Mouse (Mus musculus): ENCODE measurements around the gene Prkar2a. TPM values are rescaled to one million over a fixed set of nuclear protein-coding genes. Genes with fewer than 3 reads are reported as not detected.

Prkar2a gene
- polyA plus RNA-seq, 1 experiment from 2014 or later, result 28.8 TPM

DNA sequence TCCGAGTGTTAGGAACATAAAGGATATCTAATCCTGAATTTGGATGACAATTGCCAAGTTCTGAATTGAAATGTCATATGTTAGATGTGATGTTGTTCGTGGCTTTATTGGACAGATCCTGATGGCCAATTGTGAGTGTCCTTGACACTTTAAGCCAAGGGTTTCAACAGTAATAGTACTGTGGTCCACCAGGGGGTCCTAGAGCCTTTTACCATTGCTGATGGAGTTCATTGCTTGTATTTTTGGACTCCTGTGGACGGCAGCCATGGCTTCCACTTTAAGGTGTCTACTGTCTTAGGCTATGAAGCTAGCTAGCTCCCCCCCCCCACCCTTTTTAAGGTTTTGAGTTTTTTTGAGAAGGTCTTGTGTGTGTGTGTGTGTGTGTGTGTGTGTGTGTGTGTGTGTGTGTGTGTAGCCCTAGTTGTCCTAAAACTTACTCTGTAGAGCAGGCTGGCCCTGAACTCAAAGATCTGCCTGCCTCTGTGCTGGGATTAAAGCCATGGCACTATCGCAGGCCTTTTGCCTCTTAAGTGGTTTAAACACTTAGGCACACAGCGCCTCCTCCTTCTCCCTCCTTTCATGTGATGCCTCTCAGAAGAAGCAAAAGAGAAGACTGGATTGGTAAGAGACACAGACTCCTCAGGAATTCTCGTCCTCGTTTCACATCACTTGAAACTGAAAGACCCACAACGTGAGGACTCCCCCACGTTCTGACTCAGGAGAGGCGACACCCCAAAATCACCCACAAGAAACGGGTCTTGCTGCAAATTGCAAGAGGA, 63.2 kb downstream of the Prkar2a start:
- no peak for ATAC-seq (ENCODE audit: low FRiP score, low TSS enrichment)
- H3K4me2 ChIP-seq (replicated peaks; ENCODE audit: low read depth, low read length), result no peak overlapping the region
- no peak overlapping the region for H3K4me3 ChIP-seq (ENCODE audit: low read length)
- H3K4me1 ChIP-seq (ENCODE audit: control insufficient read depth, insufficient read depth, low read length), result no peaks in the 10 kb centered on the region
- no peak overlapping the region for H3K27ac ChIP-seq (ENCODE audit: low read depth, low read length)
- no peak overlapping the region for H3K9ac ChIP-seq (ENCODE audit: low read depth, low read length)
- peaks cover 4% of the 10 kb centered on the region for H3K36me3 ChIP-seq (ENCODE audit: control insufficient read depth, insufficient read depth, low read length)
- no peaks in the 10 kb centered on the region for H3K27me3 ChIP-seq (ENCODE audit: control insufficient read depth, insufficient read depth, low read length)
- 89% methylated on average over 11 of the region's 11 CpGs for WGBS
- H3K9me3 ChIP-seq (ENCODE audit: control insufficient read depth, low read length), result no peaks in the 10 kb centered on the region

DNA sequence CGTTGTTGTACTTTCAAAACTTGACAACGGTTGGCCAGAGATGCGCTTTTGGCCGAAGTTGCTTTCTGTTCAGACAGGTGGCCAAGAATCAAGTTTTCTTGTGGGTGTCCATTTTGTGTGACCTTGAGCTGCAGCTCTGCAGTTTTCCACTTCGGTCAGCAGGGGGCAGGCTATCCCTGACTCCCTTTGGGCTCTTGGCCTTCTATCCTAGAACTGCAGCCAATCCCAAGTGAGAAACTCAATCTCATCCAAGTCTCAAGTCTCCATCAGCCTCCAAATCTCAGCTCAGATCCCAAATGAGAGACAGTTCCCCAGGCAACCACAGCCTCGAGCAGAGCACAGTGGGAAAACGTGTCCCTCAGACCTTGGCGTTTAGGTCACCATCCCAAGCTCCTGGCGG, 64.2 kb downstream of the Prkar2a start:
- 70% methylated on average over 9 of the region's 9 CpGs for WGBS
- Histone ChIP-seq H3K9me3 (ENCODE audit: control insufficient read depth, low read length) (no peaks in the 10 kb centered on the region), H3K4me2 (replicated peaks; ENCODE audit: low read depth, low read length) (no peak overlapping the region), H3K27ac (ENCODE audit: low read depth, low read length) (no peak overlapping the region), H3K4me1 (ENCODE audit: control insufficient read depth, insufficient read depth, low read length) (no peaks in the 10 kb centered on the region), H3K36me3 (ENCODE audit: control insufficient read depth, insufficient read depth, low read length) (0 out of 2 replicates have a peak, but pooled peaks cover 3% of the 10 kb centered on the region), H3K9ac (ENCODE audit: low read depth, low read length) (no peak overlapping the region), H3K4me3 (ENCODE audit: low read length) (no peak overlapping the region), H3K27me3 (ENCODE audit: control insufficient read depth, insufficient read depth, low read length) (no peaks in the 10 kb centered on the region)
- ATAC-seq (ENCODE audit: low FRiP score, low TSS enrichment), result no peak

DNA sequence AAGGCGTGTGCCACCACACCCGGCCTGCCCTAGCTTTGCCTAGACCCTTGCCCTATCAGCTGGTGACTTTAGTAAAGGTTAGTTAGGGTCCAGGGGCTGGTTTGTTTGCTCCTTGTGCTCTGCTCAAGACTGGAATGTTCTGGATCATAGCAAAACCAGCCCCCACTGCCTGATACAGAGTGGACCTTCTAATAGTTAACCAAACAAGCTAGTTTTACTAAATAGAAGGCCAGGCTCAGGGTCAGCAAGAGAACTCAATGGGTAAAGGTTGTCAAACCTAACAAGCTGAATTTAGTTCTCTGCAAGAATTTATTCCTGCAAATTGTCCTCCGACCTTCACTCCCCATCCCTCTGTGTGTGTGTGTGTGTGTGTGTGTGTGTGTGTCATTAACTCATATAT, 64.9 kb downstream of the Prkar2a start:
- Histone ChIP-seq H3K9me3 (ENCODE audit: control insufficient read depth, low read length) (no peaks in the 10 kb centered on the region), H3K9ac (ENCODE audit: low read depth, low read length) (no peak overlapping the region), H3K4me1 (ENCODE audit: control insufficient read depth, insufficient read depth, low read length) (no peaks in the 10 kb centered on the region), H3K4me3 (ENCODE audit: low read length) (no peak overlapping the region), H3K27ac (ENCODE audit: low read depth, low read length) (no peak overlapping the region), H3K27me3 (ENCODE audit: control insufficient read depth, insufficient read depth, low read length) (no peaks in the 10 kb centered on the region), H3K4me2 (replicated peaks; ENCODE audit: low read depth, low read length) (no peak overlapping the region), H3K36me3 (ENCODE audit: control insufficient read depth, insufficient read depth, low read length) (no peaks in the 10 kb centered on the region)
- ATAC-seq (ENCODE audit: low FRiP score, low TSS enrichment), result no peak
- WGBS, result 73% methylated on average over 3 of the region's 3 CpGs

DNA sequence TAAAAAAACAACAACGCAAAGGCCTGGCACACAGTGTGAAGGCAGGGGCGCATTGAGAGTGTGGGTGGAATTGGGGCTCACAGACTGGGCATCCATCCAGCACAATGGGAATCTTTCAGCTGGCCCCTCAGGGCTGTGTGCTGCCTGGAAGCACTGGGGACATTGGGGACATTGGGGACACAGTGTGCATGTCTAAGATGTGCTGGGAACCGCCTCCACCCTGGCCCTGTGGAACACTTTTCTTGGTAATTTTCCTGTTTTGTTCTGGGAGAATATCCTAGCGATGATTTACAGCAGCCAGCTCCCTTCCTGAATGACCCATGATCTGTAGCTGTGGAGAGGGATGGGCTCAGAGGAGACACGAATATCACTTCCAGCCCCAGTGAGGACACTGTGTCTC, 65.3 kb downstream of the Prkar2a start:
- H3K27me3 ChIP-seq (ENCODE audit: control insufficient read depth, insufficient read depth, low read length), result no peaks in the 10 kb centered on the region
- no peaks in the 10 kb centered on the region for H3K9me3 ChIP-seq (ENCODE audit: control insufficient read depth, low read length)
- 84% methylated on average over 5 of the region's 5 CpGs for WGBS
- H3K4me2 ChIP-seq (replicated peaks; ENCODE audit: low read depth, low read length), result no peak overlapping the region
- H3K36me3 ChIP-seq (ENCODE audit: control insufficient read depth, insufficient read depth, low read length), result no peaks in the 10 kb centered on the region
- no peak for ATAC-seq (ENCODE audit: low FRiP score, low TSS enrichment)
- H3K9ac ChIP-seq (ENCODE audit: low read depth, low read length), result no peak overlapping the region
- no peak overlapping the region for H3K27ac ChIP-seq (ENCODE audit: low read depth, low read length)
- H3K4me1 ChIP-seq (ENCODE audit: control insufficient read depth, insufficient read depth, low read length), result no peaks in the 10 kb centered on the region
- no peak overlapping the region for H3K4me3 ChIP-seq (ENCODE audit: low read length)

DNA sequence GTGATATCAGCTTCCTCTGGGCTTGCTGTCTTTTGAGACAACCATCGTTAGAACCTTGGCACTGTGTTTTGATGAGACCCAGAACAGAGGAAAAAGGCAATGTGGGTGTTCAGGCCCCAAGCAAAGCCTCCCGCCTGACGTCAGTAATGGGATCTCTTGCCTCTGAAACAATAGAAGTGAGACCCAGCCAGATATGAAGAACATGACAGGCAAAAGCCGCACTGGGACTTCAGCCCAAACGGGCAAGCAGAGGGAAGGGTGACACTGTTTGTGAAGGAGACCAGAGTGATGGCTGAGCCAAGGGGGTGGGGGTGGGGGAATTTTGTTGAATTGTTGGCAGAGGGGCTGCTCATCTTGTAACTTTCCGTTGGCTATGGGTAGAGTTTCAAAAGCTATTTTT, 68.3 kb downstream of the Prkar2a start:
- Histone ChIP-seq H3K9me3 (ENCODE audit: control insufficient read depth, low read length) (no peaks in the 10 kb centered on the region), H3K9ac (ENCODE audit: low read depth, low read length) (no peak overlapping the region), H3K4me3 (ENCODE audit: low read length) (no peak overlapping the region), H3K27ac (ENCODE audit: low read depth, low read length) (no peak overlapping the region), H3K36me3 (ENCODE audit: control insufficient read depth, insufficient read depth, low read length) (no peaks in the 10 kb centered on the region), H3K27me3 (ENCODE audit: control insufficient read depth, insufficient read depth, low read length) (no peaks in the 10 kb centered on the region), H3K4me1 (ENCODE audit: control insufficient read depth, insufficient read depth, low read length) (no peaks in the 10 kb centered on the region), H3K4me2 (replicated peaks; ENCODE audit: low read depth, low read length) (no peak overlapping the region)
- WGBS, result 54% methylated on average over 6 of the region's 6 CpGs
- no peak for ATAC-seq (ENCODE audit: low FRiP score, low TSS enrichment)

DNA sequence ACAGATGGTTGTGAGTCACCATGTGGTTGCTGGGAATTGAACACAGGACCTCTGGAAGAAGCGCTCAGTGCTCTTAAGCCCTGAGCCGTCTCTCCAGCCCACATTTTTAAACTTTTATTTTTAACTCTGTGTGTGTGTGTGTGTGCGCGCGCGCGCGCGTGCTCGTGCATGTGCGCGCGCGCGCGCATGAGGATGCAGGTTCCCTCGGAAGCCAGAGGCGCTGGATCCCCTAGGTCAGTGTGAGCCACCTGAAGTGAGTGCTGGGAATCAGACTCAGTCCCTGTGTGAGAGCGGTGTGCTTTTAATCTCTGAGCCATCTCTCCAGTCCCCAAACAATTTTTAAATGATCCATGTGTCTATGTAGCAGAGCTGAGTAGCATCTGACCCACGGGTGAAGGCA, 70.0 kb downstream of the Prkar2a start:
- ATAC-seq (ENCODE audit: low FRiP score, low TSS enrichment), result no peak
- Histone ChIP-seq H3K9me3 (ENCODE audit: control insufficient read depth, low read length) (no peaks in the 10 kb centered on the region), H3K4me1 (ENCODE audit: control insufficient read depth, insufficient read depth, low read length) (no peaks in the 10 kb centered on the region), H3K4me2 (replicated peaks; ENCODE audit: low read depth, low read length) (no peak overlapping the region), H3K27ac (ENCODE audit: low read depth, low read length) (no peak overlapping the region), H3K9ac (ENCODE audit: low read depth, low read length) (no peak overlapping the region), H3K4me3 (ENCODE audit: low read length) (no peak overlapping the region), H3K36me3 (ENCODE audit: control insufficient read depth, insufficient read depth, low read length) (no peaks in the 10 kb centered on the region), H3K27me3 (ENCODE audit: control insufficient read depth, insufficient read depth, low read length) (no peaks in the 10 kb centered on the region)
- WGBS, result 96% methylated on average over 20 of the region's 20 CpGs

DNA sequence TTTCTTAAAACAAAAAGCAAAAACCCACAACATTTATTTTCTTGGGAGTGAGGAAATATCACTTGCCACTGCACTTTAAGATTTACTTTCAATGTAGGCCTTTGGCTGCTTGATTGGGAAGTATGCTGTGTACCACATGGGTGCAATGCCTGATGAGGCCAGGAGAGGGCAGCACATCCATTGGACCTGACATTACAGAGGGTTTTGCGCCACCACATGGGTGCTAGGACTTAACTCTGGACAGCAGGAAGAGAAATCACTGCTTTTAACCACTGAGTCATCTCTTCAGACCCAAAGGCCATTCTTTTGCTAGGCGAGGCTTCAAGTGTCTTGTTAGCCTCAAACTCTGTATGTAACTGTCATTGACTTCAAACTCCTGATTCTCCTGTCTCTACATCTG, 70.7 kb downstream of the Prkar2a start:
- Histone ChIP-seq H3K36me3 (ENCODE audit: control insufficient read depth, insufficient read depth, low read length) (no peaks in the 10 kb centered on the region), H3K4me1 (ENCODE audit: control insufficient read depth, insufficient read depth, low read length) (no peaks in the 10 kb centered on the region), H3K27ac (ENCODE audit: low read depth, low read length) (no peak overlapping the region), H3K4me3 (ENCODE audit: low read length) (no peak overlapping the region), H3K27me3 (ENCODE audit: control insufficient read depth, insufficient read depth, low read length) (no peaks in the 10 kb centered on the region), H3K9ac (ENCODE audit: low read depth, low read length) (no peak overlapping the region), H3K4me2 (replicated peaks; ENCODE audit: low read depth, low read length) (no peak overlapping the region), H3K9me3 (ENCODE audit: control insufficient read depth, low read length) (no peaks in the 10 kb centered on the region)
- no peak for ATAC-seq (ENCODE audit: low FRiP score, low TSS enrichment)
- 59% methylated on average over 2 of the region's 2 CpGs for WGBS

DNA sequence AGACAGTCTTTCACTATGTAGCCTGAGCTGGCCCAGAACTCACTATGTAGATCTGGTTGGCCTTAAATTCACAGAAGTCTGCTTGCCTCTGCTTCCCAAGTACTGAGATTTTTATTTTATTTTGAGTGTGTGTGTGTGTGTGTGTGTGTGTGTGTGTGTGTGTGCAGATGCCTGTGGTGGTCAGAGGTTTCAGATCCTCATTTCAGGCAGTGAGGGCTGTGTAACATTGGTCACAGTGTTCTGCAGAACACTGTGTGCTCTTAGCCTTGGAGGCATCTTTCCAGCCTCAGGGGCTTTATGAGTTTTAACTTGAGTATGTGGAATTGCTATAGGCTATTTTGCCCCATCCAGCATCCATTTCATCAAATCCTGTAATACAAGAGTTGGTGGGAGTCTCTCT, 72.4 kb downstream of the Prkar2a start:
- Histone ChIP-seq H3K36me3 (ENCODE audit: control insufficient read depth, insufficient read depth, low read length) (no peaks in the 10 kb centered on the region), H3K4me2 (replicated peaks; ENCODE audit: low read depth, low read length) (no peak overlapping the region), H3K9ac (ENCODE audit: low read depth, low read length) (no peak overlapping the region), H3K4me1 (ENCODE audit: control insufficient read depth, insufficient read depth, low read length) (no peaks in the 10 kb centered on the region), H3K27me3 (ENCODE audit: control insufficient read depth, insufficient read depth, low read length) (no peaks in the 10 kb centered on the region), H3K4me3 (ENCODE audit: low read length) (no peak overlapping the region), H3K27ac (ENCODE audit: low read depth, low read length) (no peak overlapping the region), H3K9me3 (ENCODE audit: control insufficient read depth, low read length) (no peaks in the 10 kb centered on the region)
- ATAC-seq (ENCODE audit: low FRiP score, low TSS enrichment), result no peak

DNA sequence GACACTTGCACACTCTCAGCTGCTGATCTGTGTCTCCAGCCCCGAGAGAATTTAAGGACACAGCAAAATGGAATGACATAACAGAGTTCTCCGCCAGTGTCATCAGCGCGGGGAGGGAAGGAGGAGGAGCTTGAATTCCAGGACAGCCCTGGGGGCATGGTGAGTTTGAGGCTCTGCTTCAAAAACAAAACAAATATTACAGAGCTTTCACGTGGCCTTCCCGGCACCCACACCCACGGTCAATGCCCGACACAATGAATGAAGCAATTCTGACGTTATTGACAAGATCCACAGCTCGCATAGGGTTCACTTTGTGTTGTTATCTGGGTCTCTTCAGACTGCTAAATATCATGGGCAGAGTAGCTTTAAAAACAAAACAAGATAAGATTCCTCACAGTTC, 75.9 kb downstream of the Prkar2a start:
- Histone ChIP-seq H3K36me3 (ENCODE audit: control insufficient read depth, insufficient read depth, low read length) (no peaks in the 10 kb centered on the region), H3K9me3 (ENCODE audit: control insufficient read depth, low read length) (no peaks in the 10 kb centered on the region), H3K27ac (ENCODE audit: low read depth, low read length) (no peak overlapping the region), H3K4me2 (replicated peaks; ENCODE audit: low read depth, low read length) (no peak overlapping the region), H3K4me3 (ENCODE audit: low read length) (no peak overlapping the region), H3K4me1 (ENCODE audit: control insufficient read depth, insufficient read depth, low read length) (no peaks in the 10 kb centered on the region), H3K9ac (ENCODE audit: low read depth, low read length) (no peak overlapping the region), H3K27me3 (ENCODE audit: control insufficient read depth, insufficient read depth, low read length) (no peaks in the 10 kb centered on the region)
- ATAC-seq (ENCODE audit: low FRiP score, low TSS enrichment), result no peak
- 74% methylated on average over 10 of the region's 10 CpGs for WGBS

Data from kidney, embryonic 14.5 days (tissue).